Mouse (Mus musculus): Measurements from ENCODE around the gene Olfr1497. TPM values are rescaled to one million over a fixed set of nuclear protein-coding genes. Genes with fewer than 3 reads are reported as not detected.

The Olfr1497 gene
- polyA plus RNA-seq, 1 experiment from 2014 or later = not detected

DNA sequence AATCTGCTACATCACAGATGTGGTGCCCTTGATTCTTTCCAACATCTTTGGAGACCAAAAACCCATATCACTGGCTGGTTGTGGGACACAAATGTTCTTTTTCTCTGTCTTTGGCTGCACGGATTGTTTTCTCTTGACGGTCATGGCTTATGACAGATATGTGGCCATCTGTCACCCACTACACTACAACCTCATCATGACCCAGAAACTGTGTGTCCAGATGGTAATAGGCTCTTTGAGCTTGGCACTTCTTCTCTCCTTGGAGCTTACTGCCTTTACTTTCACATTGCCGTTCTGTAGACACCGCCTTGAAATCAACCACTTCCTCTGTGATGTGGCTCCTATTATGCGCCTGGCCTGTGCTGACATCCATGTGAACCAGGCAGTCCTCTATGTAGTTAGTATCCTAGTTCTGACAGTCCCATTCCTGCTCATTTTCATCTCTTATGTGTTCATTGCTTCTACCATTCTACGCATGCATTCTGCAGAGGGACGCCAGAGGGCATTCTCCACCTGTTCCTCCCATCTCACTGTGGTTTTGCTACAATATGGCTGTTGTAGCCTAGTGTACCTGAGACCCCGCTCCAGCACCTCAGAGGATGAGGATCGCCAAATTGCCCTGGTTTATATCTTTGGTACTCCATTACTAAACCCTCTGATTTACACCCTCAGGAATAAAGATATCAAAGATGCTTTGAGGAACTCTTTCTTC lies 29.3 kb downstream of the Olfr1497 start:
- 88% methylated on average over 9 of the region's 9 CpGs for WGBS
- no peak overlapping the region for H3K9ac ChIP-seq (replicated peaks; ENCODE audit: low read depth, low read length)
- no peak overlapping the region for H3K4me3 ChIP-seq (ENCODE audit: low read depth, low read length)
- H3K27ac ChIP-seq (ENCODE audit: low read length) = no peak overlapping the region
- H3K9me3 ChIP-seq (ENCODE audit: control insufficient read depth, low read depth, low read length) = no peaks in the 10 kb centered on the region
- H3K4me1 ChIP-seq (ENCODE audit: control insufficient read depth, insufficient read depth, low read length) = no peaks in the 10 kb centered on the region
- H3K27me3 ChIP-seq (ENCODE audit: control insufficient read depth, insufficient read depth, low read length) = no peaks in the 10 kb centered on the region
- no peak overlapping the region for H3K4me2 ChIP-seq (replicated peaks; ENCODE audit: low read depth, low read length)
- no peak for ATAC-seq (ENCODE audit: insufficient number of reproducible peaks, insufficient read depth, low FRiP score, low read depth)
- no peaks in the 10 kb centered on the region for H3K36me3 ChIP-seq (ENCODE audit: control insufficient read depth, insufficient read depth, low read length)

DNA sequence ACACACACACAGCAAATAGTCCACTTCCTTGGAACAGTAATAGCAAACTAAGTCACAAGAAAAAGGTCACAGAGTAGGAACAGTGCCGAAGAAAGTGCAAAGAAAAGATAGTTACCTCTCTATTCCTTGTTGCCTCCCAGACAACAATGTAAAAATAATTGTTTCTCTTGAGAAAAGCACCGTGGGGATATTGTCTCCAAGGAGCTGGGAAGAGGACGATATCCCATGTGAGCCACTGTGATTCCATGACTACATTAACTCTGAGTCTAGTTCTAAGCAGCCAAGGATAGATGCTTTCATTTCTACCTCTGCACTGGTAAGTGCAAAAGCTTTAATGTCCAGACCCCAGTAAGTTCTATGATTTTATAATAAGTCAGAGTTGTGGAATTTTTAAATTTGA lies 33.7 kb downstream of the Olfr1497 start, which contains the start of gene Olfr1495:
TSS of gene Olfr1495 (plus strand) at position 301 of the 400 bp plus-strand sequence.
- Histone ChIP-seq H3K27me3 (ENCODE audit: control insufficient read depth, insufficient read depth, low read length) (no peaks in the 10 kb centered on the region), H3K4me3 (ENCODE audit: low read depth, low read length) (no peak within 1 kb of the TSS), H3K36me3 (ENCODE audit: control insufficient read depth, insufficient read depth, low read length) (no peaks in the 10 kb centered on the region), H3K9me3 (ENCODE audit: control insufficient read depth, low read depth, low read length) (no peaks in the 10 kb centered on the region), H3K4me2 (replicated peaks; ENCODE audit: low read depth, low read length) (no peak within 1 kb of the TSS), H3K27ac (ENCODE audit: low read length) (no peak within 1 kb of the TSS), H3K4me1 (ENCODE audit: control insufficient read depth, insufficient read depth, low read length) (no peaks in the 10 kb centered on the region), H3K9ac (replicated peaks; ENCODE audit: low read depth, low read length) (no peak within 1 kb of the TSS)
- no peak for ATAC-seq (ENCODE audit: insufficient number of reproducible peaks, insufficient read depth, low FRiP score, low read depth)
- 87% methylated on average over 3 of the region's 3 CpGs for WGBS

DNA sequence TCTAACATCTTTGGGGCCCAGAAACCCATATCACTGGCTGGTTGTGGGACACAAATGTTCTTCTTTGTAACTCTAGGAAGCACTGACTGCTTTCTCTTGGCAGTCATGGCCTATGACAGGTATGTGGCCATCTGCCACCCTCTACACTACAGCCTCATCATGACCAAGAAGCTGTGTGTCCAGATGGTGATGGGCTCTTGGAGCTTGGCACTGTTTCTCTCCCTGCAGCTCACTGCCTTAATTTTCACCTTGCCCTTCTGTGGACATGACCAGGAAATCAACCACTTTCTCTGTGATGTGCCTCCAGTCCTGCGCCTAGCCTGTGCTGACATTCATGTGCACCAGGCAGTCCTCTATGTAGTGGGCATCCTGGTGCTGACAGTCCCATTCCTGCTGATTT lies 48.6 kb downstream of the Olfr1497 start:
- WGBS = 78% methylated on average over 1 of the region's 1 CpGs

More for the DNA sequence above, 48.6 kb downstream of the Olfr1497 start:
- no peaks in the 10 kb centered on the region for H3K27me3 ChIP-seq (ENCODE audit: control insufficient read depth, insufficient read depth, low read length)
- no peak overlapping the region for H3K9ac ChIP-seq (replicated peaks; ENCODE audit: low read depth, low read length)
- no peaks in the 10 kb centered on the region for H3K4me1 ChIP-seq (ENCODE audit: control insufficient read depth, insufficient read depth, low read length)
- no peak for ATAC-seq (ENCODE audit: insufficient number of reproducible peaks, insufficient read depth, low FRiP score, low read depth)
- no peak overlapping the region for H3K27ac ChIP-seq (ENCODE audit: low read length)
- no peaks in the 10 kb centered on the region for H3K36me3 ChIP-seq (ENCODE audit: control insufficient read depth, insufficient read depth, low read length)
- no peaks in the 10 kb centered on the region for H3K9me3 ChIP-seq (ENCODE audit: control insufficient read depth, low read depth, low read length)
- H3K4me3 ChIP-seq (ENCODE audit: low read depth, low read length) = no peak overlapping the region
- no peak overlapping the region for H3K4me2 ChIP-seq (replicated peaks; ENCODE audit: low read depth, low read length)

Other genes starting within 250 kb of the Olfr1497 start
- gene Olfr1484, start 214.7 kb downstream of the Olfr1497 start, polyA plus RNA-seq (2014; fragmentation: Nextera tagmentation; extraction: Ambion mirVana) = not detected in 2 replicates
- not detected in 2 replicates for gene Olfr1487, start 180.8 kb downstream of the Olfr1497 start, polyA plus RNA-seq (2014; fragmentation: Nextera tagmentation; extraction: Ambion mirVana)
- not detected in 2 replicates for gene Olfr1489, start 166.6 kb downstream of the Olfr1497 start, polyA plus RNA-seq (2014; fragmentation: Nextera tagmentation; extraction: Ambion mirVana)
- gene Olfr1490, start 147.1 kb downstream of the Olfr1497 start, polyA plus RNA-seq (2014; fragmentation: Nextera tagmentation; extraction: Ambion mirVana) = not detected in 2 replicates
- not detected in 2 replicates for gene Olfr1491, start 100.9 kb downstream of the Olfr1497 start, polyA plus RNA-seq (2014; fragmentation: Nextera tagmentation; extraction: Ambion mirVana)
- gene Olfr1493-ps1, start 74.9 kb downstream of the Olfr1497 start, polyA plus RNA-seq (2014; fragmentation: Nextera tagmentation; extraction: Ambion mirVana) = not detected in 2 replicates
- gene Olfr1494, start 58.5 kb downstream of the Olfr1497 start, polyA plus RNA-seq (2014; fragmentation: Nextera tagmentation; extraction: Ambion mirVana) = not detected in 2 replicates
- gene Olfr1495, start 33.6 kb downstream of the Olfr1497 start, polyA plus RNA-seq (2014; fragmentation: Nextera tagmentation; extraction: Ambion mirVana) = not detected in 2 replicates
- gene Olfr1496, start 20.3 kb downstream of the Olfr1497 start, polyA plus RNA-seq (2014; fragmentation: Nextera tagmentation; extraction: Ambion mirVana) = not detected in 2 replicates
- gene Olfr1499, start 21.2 kb upstream of the Olfr1497 start, polyA plus RNA-seq (2014; fragmentation: Nextera tagmentation; extraction: Ambion mirVana) = not detected in 2 replicates
- gene Olfr1500, start 32.3 kb upstream of the Olfr1497 start, polyA plus RNA-seq (2014; fragmentation: Nextera tagmentation; extraction: Ambion mirVana) = not detected in 2 replicates
- not detected in 2 replicates for gene Olfr1501, start 52.5 kb upstream of the Olfr1497 start, polyA plus RNA-seq (2014; fragmentation: Nextera tagmentation; extraction: Ambion mirVana)
- not detected in 2 replicates for gene Olfr1502, start 63.6 kb upstream of the Olfr1497 start, polyA plus RNA-seq (2014; fragmentation: Nextera tagmentation; extraction: Ambion mirVana)
- gene Olfr1504, start 99.7 kb upstream of the Olfr1497 start, polyA plus RNA-seq (2014; fragmentation: Nextera tagmentation; extraction: Ambion mirVana) = not detected in 2 replicates
- not detected in 2 replicates for gene Olfr1505, start 115.3 kb upstream of the Olfr1497 start, polyA plus RNA-seq (2014; fragmentation: Nextera tagmentation; extraction: Ambion mirVana)